Comparison of ENCODE assay signal across 8 mouse cellular contexts in the genomic region with DNA sequence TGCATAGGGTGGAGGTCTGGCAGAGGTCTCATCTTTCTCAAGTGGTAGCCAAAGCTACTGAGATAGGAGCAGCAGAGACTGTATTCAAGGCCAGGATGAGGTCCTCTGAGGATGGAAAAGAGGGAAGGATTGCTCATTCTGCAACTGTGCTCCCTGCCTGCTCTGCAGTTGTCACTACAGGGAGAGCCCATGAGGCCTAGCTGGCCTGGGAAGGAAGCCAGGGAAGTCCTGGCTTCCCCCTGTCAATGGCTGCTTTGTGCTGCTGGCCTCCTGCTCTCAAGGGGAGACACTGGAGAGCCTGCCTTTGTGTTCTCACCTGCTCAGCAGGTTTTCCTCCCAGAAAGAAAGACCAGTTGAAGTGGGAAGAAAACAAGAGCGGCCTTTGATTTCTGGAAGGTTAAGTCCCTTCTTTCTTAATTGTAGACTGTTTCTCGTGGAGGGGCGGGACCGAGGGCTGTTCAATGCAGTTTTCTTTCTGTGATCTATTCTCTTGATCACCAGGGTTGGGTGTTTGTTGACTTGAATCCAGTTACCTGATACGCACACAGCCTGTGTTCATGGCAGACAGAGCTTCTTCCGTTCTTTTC.
DNase-seq lines count a peak whose midpoint lies in the region; ATAC-seq lines count a peak whose summit lies in the region.

No protein-coding gene starts in this region.

- no peaks in the 10 kb centered on the region for H3K9me3 ChIP-seq in forebrain, embryonic 16.5 days (ENCODE audit: control insufficient read depth, low read length)
- H3K9me3 ChIP-seq in kidney, embryonic 16.5 days (ENCODE audit: low read length), result no peaks in the 10 kb centered on the region
- no peaks in the 10 kb centered on the region for H3K9me3 ChIP-seq in neural tube, embryonic 15.5 days (replicated peaks)

- no peak overlapping the region for H3K9ac ChIP-seq in forebrain, embryonic 16.5 days (replicated peaks; ENCODE audit: low read depth, low read length)
- no peak overlapping the region for H3K9ac ChIP-seq in kidney, embryonic 16.5 days (replicated peaks; ENCODE audit: low read length)
- H3K9ac ChIP-seq in neural tube, embryonic 15.5 days (replicated peaks), result no peak overlapping the region

- WGBS in forebrain, embryonic 16.5 days, result 23% methylated on average over 6 of the region's 6 CpGs
- WGBS in kidney, embryonic 16.5 days, result 73% methylated on average over 6 of the region's 6 CpGs
- 43% methylated on average over 6 of the region's 6 CpGs for WGBS in neural tube, embryonic 15.5 days

- no peak overlapping the region for H3K4me3 ChIP-seq in forebrain, embryonic 16.5 days (replicated peaks; ENCODE audit: low read length)
- no peak overlapping the region for H3K4me3 ChIP-seq in kidney, embryonic 16.5 days (ENCODE audit: low read length)
- no peak overlapping the region for H3K4me3 ChIP-seq in neural tube, embryonic 15.5 days (replicated peaks)

- 0 out of 2 replicates have a peak, but pooled peaks have one; percentile 41 for ATAC-seq in forebrain, embryonic 16.5 days
- ATAC-seq in kidney, embryonic 16.5 days (ENCODE audit: low FRiP score, low TSS enrichment), result no peak
- no peak for ATAC-seq in neural tube, embryonic 15.5 days (ENCODE audit: low FRiP score)

- no peak overlapping the region for H3K27ac ChIP-seq in forebrain, embryonic 16.5 days (ENCODE audit: low read length)
- H3K27ac ChIP-seq in kidney, embryonic 16.5 days (ENCODE audit: low read length), result peak overlapping the region; percentile 63; the same call in 1 of the 2 replicates
- H3K27ac ChIP-seq in neural tube, embryonic 15.5 days (replicated peaks), result 0 out of 2 replicates have a peak overlapping the region, but pooled peaks have one; percentile 33

- no peaks in the 10 kb centered on the region for H3K36me3 ChIP-seq in forebrain, embryonic 16.5 days (ENCODE audit: control insufficient read depth, insufficient read depth)
- H3K36me3 ChIP-seq in kidney, embryonic 16.5 days (ENCODE audit: insufficient read depth, low read length), result no peaks in the 10 kb centered on the region
- H3K36me3 ChIP-seq in neural tube, embryonic 15.5 days, result no peaks in the 10 kb centered on the region

- no peaks in the 10 kb centered on the region for H3K27me3 ChIP-seq in forebrain, embryonic 16.5 days (replicated peaks; ENCODE audit: control insufficient read depth, insufficient read depth, low read length)
- no peaks in the 10 kb centered on the region for H3K27me3 ChIP-seq in kidney, embryonic 16.5 days (ENCODE audit: insufficient read depth, low read length)
- H3K27me3 ChIP-seq in neural tube, embryonic 15.5 days (replicated peaks), result no peaks in the 10 kb centered on the region

- peak; percentile 96 for DNase-seq in heart, adult 11 months
- DNase-seq in heart, adult 8-10 months (ENCODE audit: low spot score), result no peak
- peak; percentile 39 for DNase-seq in adipocyte (ENCODE audit: low spot score)
- DNase-seq in ovary, adult 18-20 months (ENCODE audit: low spot score), result no peak
- DNase-seq in spleen, adult 18-20 months, result no peak

- no peak overlapping the region for H3K4me2 ChIP-seq in forebrain, embryonic 16.5 days (ENCODE audit: low read length)
- no peak overlapping the region for H3K4me2 ChIP-seq in kidney, embryonic 16.5 days (replicated peaks; ENCODE audit: low read depth, low read length)
- H3K4me2 ChIP-seq in neural tube, embryonic 15.5 days, result no peak overlapping the region

- peaks cover 24% of the 10 kb centered on the region for H3K4me1 ChIP-seq in forebrain, embryonic 16.5 days (replicated peaks; ENCODE audit: control insufficient read depth, insufficient read depth, low read length)
- peaks cover 19% of the 10 kb centered on the region for H3K4me1 ChIP-seq in kidney, embryonic 16.5 days (ENCODE audit: insufficient read depth, low read length)
- peaks cover 19% of the 10 kb centered on the region for H3K4me1 ChIP-seq in neural tube, embryonic 15.5 days

Comparison
In these comparisons a context has a peak if more than half of its experiments do, and no peak if none do; other contexts are left out.
1. DNase-seq: peak in heart, adult 11 months (single experiment) and adipocyte (single experiment); none in heart, adult 8-10 months (single experiment), ovary, adult 18-20 months (single experiment) and spleen, adult 18-20 months (0 of 2).